Mouse (Mus musculus) central nervous system, embryonic 18 days (tissue): ENCODE results near the gene Nectin1. TPM values are rescaled to one million over a fixed set of nuclear protein-coding genes. Genes with fewer than 3 reads are reported as not detected.

Experiments used
- polyA plus RNA-seq: library from polyadenylated mRNA; depleted of rRNA; stranded (reverse); fragments of >200 nt; gene quantifications from 2 replicates; pipeline ENCODE4 v1.2.3, GENCODE M21; 2012; rRNA removed

Gene Nectin1
- 16.7 and 20.1 TPM in 2 replicates for polyA plus RNA-seq

DNA sequence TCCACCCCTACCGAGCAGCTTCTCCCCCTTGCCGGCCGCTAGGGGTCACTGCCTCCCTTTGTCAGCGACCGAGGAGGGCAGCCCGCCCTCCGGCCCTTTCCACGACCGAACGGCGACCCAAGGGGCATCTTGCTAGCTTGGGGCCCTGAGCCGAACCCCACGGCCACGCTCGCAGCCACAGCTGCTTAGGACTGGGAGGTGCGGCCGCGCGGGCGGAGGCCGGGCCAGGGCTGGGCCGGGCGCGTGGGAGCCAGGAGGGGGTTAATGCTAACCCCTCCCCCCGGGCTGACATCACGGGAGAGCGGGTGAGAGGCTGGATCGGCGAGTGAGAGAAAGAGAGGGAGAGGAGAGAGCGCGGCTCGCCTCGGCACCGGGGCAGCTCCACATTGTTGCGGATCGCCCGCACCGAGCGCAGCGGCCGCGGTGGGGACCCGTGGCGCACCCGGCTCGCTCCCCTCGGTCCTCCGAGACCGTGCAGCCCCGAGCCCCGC is at the start of gene Nectin1:
TSS of gene Nectin1 (plus strand) at position 338 of the 491 bp plus-strand sequence.

